Mouse (Mus musculus): ENCODE data around the gene Adam19. TPM values are rescaled to one million over a fixed set of nuclear protein-coding genes. Genes with fewer than 3 reads are reported as not detected.

Adam19 gene
- total RNA-seq, 2 experiments from 2014 or later: 19.1 to 19.8 TPM

DNA sequence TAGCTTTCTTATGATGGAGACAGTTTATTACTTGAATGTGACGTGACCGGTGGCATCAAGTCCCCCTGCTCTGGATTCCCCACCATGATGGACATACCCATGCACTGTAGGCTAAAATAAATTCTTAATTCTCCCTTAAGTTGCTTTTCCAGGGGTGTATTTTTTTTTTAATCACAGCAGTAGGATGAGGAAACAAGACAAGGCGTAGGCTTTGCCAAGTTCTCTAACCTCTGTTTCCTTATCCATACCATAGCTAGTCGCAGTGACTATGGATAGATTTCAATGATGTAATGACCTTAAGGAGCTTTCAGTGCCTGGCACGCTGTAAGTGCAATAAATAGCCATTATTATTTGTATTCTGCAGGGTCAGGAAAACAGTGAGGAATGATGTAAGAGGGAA is 21.5 kb downstream of the Adam19 start:
- TF ChIP-seq CTCF (IDR thresholded peaks at IDR 0.05): no peak
- intact Hi-C loops (cut with DNase I): no loop called here
- DNase-seq (ENCODE audit: extremely low spot score in 1 of 2, low spot score in 2 of 2): no peak
- Histone ChIP-seq H3K27ac (no peak overlapping the region), H3K4me3 (no peak overlapping the region)

DNA sequence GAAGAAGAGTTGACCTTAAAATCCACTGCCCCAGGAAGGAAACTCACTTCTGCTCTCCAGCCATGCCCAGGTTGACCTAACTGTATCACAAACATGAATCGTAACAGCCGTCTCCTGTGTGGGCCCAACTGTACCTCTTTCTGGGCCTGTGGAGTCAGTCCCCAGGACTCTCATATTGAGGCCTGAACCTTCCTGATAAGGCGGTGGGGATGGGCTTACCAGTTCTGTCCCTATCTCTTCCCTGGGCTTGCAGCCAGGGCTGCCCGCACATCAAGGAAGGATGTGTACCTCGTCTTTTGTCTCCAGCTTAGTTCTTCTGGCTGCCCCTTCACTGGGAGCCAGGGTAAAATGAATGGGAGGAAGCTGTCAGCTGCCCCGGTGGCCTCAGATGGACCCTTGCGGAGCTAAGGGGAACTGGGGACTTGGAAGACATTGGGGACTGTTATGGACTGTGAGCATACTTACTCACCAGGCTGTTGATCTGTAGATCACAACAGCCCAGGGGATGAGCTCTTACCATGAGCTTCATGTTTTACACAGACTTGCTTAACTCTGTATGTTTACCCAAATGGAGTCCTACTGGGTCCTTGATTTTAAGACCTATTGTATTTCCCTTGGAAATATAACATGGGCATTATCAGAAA is 22.1 kb downstream of the Adam19 start:
- no peak for TF ChIP-seq CTCF (IDR thresholded peaks at IDR 0.05)
- no peak for DNase-seq (ENCODE audit: extremely low spot score in 1 of 2, low spot score in 2 of 2)

DNA sequence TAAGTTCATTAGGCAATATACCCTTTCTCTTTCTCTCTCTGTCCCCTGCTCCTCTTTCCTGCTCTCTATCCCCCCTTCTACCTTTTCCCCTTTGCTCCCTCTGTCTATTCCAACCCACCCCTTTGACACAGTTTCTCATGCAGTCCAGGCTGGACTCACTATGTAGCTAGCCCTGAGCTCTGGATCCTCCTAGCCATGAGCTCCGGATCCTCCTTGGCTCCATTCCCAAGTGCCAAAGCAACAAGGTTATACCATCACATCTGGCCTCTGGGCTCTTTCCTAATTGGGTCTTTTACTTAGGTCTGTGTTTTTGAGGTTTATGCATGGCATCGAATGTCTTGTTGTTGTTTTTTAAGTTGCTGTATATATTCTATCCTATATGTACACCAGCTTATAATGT is 25.3 kb downstream of the Adam19 start:
- intact Hi-C loops (cut with DNase I): no loop called here
- no peak for DNase-seq (ENCODE audit: extremely low spot score in 1 of 2, low spot score in 2 of 2)
- Histone ChIP-seq H3K27ac (no peak overlapping the region), H3K4me3 (no peak overlapping the region)
- TF ChIP-seq CTCF (IDR thresholded peaks at IDR 0.05): no peak

More for the DNA sequence above, 22.1 kb downstream of the Adam19 start:
- intact Hi-C loops (cut with DNase I): no loop called here
- Histone ChIP-seq H3K4me3 (no peak overlapping the region), H3K27ac (no peak overlapping the region)

DNA sequence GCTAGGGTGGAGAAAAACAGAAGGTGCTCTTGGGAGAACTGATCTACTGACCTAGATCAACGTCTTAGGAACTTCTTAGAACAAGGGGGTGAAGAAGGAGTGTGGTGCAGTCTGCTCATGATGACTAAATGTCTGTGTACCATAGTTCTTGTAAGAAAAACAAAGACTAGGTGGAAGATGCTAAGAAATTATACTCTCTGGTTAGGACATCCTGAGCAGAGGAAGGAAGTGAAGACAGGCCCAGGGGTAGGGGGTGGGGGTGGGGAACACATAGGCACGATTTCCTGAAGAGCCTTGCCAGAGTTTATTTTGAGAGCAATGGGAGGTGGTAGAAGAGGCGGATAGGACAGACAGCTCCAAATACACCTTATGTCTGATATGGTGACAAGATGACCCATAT is 27.6 kb downstream of the Adam19 start:
- intact Hi-C loops (cut with DNase I): no loop called here
- TF ChIP-seq CTCF (IDR thresholded peaks at IDR 0.05): no peak
- Histone ChIP-seq H3K27ac (no peak overlapping the region), H3K4me3 (no peak overlapping the region)
- DNase-seq (ENCODE audit: extremely low spot score in 1 of 2, low spot score in 2 of 2): no peak

DNA sequence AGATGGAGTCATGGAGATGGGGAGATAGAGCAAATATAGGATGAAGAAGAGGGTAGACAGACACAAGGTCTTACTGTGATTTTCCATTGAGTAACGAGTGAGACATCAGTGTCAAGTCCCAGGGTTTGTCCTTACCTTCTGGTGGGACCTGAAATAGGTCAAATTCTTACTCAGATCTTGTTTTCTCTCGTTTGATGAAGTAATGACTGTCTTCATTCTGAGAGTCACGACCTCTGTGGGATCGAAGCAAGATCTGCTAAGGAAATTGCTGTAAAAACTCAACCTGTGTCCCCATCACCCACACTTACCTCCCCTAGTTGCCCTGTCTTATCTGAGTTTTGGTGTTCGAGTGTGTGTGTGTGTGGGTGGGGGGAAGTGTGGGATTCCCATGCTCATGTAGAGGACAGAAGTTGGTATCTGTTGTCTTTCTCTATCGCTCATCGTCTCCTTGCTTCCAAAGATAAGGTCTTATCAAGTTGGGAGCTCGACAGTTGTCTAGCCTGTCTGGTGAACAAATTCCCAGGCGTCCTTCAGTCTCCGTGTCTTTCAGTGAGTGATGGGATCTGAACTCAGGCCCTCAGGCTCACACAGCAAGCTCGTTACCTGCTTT is 28.1 kb downstream of the Adam19 start:
- Histone ChIP-seq H3K4me3 (no peak overlapping the region), H3K27ac (no peak overlapping the region)
- no peak for TF ChIP-seq CTCF (IDR thresholded peaks at IDR 0.05)
- DNase-seq (ENCODE audit: extremely low spot score in 1 of 2, low spot score in 2 of 2): no peak
- intact Hi-C loops (cut with DNase I): no loop called here

DNA sequence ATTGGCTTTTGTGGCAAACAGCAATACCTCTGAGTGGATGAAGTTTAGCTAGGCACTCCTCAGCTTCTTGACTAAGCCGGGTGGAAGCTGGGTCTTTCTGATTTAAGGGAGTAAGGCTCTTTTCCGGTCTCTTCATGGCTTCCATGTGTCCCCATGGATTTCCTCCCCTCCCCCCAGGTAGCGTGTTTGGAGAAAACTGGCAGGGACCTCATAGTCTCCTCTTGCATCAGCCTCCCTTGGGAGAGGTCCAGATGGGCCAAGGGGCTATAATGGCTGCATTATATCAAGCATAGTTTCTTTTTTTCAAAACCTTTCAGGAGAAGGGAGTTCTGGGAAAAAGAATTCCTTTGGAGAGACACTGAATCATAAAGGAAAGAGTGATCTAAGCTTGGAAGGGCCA is 28.8 kb downstream of the Adam19 start:
- intact Hi-C loops (cut with DNase I): no loop called here
- DNase-seq (ENCODE audit: extremely low spot score in 1 of 2, low spot score in 2 of 2): no peak
- Histone ChIP-seq H3K27ac (no peak overlapping the region), H3K4me3 (no peak overlapping the region)
- TF ChIP-seq CTCF (IDR thresholded peaks at IDR 0.05): no peak

DNA sequence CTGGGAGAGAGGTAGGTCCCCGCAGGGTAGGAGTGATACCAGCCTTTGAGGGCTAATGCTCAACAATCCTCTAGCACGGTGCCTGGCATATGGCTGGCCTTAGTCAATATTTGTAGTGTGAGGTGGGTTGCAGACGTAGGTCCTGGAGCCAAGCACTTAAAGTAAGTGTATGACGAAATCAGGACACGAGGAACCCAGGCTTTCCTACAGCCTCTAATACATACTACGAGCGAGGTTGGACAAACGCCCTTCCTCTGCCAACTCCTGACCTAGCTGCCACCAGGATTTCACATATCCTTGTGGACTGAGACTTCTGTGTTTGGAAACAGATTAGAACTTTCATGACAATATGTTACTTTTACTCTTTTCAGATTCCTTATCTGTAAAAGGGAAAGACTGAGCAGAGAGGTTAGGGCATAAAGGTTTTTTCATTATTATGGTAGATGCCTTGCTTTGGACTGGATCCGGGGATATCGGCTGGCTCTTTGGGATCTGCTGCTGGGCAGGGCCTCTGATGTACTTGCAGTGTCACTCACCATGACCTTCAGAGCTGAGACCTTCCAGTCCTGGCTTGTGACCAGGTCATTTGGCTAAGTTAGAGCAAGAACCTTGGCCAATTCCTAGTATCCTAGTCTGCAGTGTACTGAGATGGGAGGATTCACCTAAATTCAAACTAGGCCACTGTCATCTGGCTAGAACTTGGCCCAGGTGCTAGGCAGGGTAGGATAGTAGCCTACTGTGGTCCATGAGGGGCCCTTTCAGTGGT is 29.8 kb downstream of the Adam19 start:
- DNase-seq (ENCODE audit: extremely low spot score in 1 of 2, low spot score in 2 of 2): no peak
- H3K4me3 ChIP-seq: no peak overlapping the region
- no peak overlapping the region for H3K27ac ChIP-seq
- intact Hi-C loops (cut with DNase I): no loop called here
- TF ChIP-seq CTCF (IDR thresholded peaks at IDR 0.05): no peak

DNA sequence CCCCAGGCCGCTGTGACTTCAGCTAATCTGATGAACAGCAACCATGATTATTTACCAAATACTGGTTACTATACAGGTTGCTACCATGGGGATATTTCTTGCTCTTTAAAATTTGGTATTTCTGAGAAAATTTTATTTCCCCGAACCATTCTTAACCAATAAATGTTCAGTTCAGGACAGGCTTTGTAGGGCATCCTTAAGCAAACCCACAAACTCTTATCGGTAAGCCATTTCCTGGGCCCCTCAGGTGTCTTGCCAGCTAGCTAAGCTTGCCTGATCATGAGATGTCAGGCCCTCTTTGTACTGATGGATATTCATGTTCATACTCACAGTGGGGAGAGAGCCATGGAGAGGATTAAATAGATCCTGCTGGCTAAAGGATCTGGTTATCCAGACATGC is 30.7 kb downstream of the Adam19 start:
- no peak overlapping the region for H3K4me3 ChIP-seq
- H3K27ac ChIP-seq: no peak overlapping the region
- DNase-seq (ENCODE audit: extremely low spot score in 1 of 2, low spot score in 2 of 2): no peak
- intact Hi-C loops (cut with DNase I): no loop called here
- TF ChIP-seq CTCF (IDR thresholded peaks at IDR 0.05): no peak

DNA sequence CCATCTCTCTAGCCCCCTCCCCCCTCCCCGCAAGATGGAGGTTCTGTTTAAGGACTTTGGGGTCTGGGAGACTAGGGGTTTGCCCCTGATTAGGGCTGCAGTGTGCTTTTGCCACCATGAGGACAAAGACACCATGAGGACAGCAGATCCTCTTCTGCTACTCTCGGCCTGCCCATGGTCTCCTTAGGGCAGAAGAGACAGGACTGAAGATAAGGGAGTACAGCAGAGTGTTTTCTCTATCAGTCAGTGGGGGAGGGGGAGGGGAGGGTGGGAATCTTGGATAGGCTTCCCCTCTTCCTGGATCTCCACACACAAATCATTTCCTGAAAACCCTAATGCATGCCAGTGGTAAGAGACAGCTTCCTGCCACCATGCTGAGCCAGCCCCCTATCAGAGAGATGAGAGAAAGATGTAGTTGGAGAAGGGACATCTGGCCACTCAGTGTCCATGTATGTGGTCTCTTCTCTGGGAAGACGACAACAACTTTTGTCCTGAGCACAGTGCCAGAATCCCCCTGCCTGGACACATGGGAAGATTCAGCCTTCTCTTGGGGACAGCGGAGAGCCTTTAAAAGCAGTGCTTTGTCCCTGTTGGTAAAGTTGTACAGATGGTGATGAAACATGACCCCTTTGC is 33.4 kb downstream of the Adam19 start:
- DNase-seq (ENCODE audit: extremely low spot score in 1 of 2, low spot score in 2 of 2): no peak
- H3K27ac ChIP-seq: no peak overlapping the region
- intact Hi-C loops (cut with DNase I): no loop called here
- no peak overlapping the region for H3K4me3 ChIP-seq
- TF ChIP-seq CTCF (IDR thresholded peaks at IDR 0.05): no peak

DNA sequence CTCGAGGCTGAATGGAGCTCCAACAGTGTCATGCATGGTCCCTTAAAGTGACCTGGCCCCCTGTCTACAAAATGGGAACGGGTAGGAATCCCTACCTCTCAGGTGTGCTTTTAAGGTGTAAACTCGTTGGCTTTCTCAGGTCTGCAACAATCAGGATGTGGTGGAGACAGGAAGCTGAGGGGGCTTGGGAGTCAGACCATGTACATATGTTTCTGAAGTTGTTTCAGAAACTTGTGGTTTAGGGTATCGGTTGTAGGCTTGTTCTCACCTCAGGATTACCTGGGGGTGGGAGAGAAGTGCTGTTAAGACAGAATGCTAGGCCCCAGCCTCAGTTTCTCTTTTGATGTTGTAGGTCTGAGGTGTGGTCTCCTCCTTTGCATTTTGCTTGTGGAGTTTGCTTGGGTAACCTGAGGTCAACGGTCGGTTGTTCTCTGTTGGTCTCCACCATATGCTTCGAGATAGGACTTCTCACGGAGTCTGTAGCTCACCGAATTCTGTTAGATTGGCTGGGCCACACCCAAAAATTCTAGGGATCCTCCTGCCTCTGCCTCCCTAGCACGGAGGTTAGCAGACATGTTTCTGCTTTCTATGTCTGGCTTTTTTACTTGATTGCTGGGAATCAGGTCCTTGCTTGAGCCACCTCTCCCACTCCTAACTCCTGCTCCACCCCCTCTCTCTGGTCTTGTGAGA is 34.4 kb downstream of the Adam19 start:
- Histone ChIP-seq H3K4me3 (no peak overlapping the region), H3K27ac (no peak overlapping the region)
- no peak for TF ChIP-seq CTCF (IDR thresholded peaks at IDR 0.05)
- intact Hi-C loops (cut with DNase I): no loop called here
- DNase-seq (ENCODE audit: extremely low spot score in 1 of 2, low spot score in 2 of 2): no peak

DNA sequence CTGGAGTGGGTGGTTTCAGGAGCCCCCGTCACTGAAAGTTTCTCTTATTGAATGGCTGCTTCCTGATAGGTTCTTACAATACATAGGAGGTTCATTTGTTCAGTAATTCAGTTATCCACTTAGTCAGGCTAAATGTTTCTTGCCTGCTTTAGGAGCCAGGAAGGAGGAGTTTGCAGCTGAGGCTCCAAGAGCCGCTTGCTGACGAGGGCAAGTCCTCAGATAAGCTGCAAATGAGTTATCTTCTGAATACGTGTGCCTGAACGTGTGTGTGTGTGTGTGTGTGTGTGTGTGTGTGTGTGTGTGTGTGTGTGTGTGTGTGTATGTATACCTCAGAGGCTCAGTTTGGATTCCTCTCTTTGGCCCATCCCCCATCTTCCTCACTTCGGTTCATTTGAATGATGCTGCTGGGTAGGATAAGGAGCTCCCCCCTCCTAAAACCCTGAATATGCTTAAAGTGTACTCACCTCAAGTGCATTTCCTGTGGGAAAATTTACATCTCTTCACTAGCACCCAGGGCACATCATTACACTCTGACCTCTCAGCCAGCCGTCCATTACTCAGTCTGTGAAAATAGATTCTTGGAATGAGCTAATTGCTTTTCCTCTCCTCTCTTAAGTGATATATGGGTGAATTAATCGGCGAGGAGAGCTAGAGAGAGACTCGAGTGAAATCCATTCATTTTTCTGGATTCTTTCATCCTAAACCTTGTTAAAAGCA is 35.3 kb downstream of the Adam19 start:
- no peak overlapping the region for H3K27ac ChIP-seq
- TF ChIP-seq CTCF (IDR thresholded peaks at IDR 0.05): no peak
- intact Hi-C loops (cut with DNase I): no loop called here
- H3K4me3 ChIP-seq: no peak overlapping the region
- no peak for DNase-seq (ENCODE audit: extremely low spot score in 1 of 2, low spot score in 2 of 2)
